ENCODE assay signal across 14 mouse cellular contexts in the genomic region with DNA sequence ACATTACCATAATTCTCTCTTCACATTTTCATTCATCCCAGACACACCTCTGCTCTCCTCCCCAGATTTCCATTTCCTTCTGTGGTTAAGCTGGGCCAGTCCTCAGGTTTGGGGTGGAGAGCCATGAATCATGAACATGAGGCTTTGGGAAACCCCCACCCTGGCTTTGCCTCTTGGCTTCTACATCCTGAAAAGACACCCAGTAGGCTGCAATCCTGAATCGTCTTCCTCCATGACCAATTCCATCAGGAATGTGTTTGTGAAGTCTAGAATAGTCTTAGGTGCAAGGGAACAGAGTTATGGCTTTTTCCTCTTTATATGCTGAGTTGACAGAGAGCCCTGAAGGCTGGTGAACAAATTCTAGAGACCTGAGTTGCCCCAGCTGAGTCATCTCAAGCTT.
"Had no signal": no experiment of that assay in that cellular context is flagged by ENCODE, and none has a peak within 500 bp of the region (broad histone marks: within the 10 kb centered on the region; RNA-seq: fewer than 3 reads in every experiment).

No protein-coding gene starts in this region.

- ATAC-seq: midbrain, embryonic 13.5 days; midbrain, embryonic 15.5 days had no signal

- H3K9ac ChIP-seq: lung, embryonic 14.5 days; midbrain, embryonic 13.5 days; midbrain, embryonic 15.5 days; neural tube, embryonic 12.5 days; stomach, embryonic 15.5 days had no signal

- H3K27ac ChIP-seq: midbrain, embryonic 13.5 days; midbrain, embryonic 15.5 days; neural tube, embryonic 12.5 days; stomach, embryonic 15.5 days; stomach, postnatal 0 days had no signal

- H3K27me3 ChIP-seq: midbrain, embryonic 13.5 days; midbrain, embryonic 15.5 days; neural tube, embryonic 12.5 days; stomach, embryonic 15.5 days had no signal

- H3K4me1 ChIP-seq: midbrain, embryonic 13.5 days; midbrain, embryonic 15.5 days; neural tube, embryonic 12.5 days; stomach, embryonic 15.5 days had no signal

- H3K4me2 ChIP-seq: lung, embryonic 14.5 days; midbrain, embryonic 11.5 days; midbrain, embryonic 13.5 days; midbrain, embryonic 15.5 days; neural tube, embryonic 12.5 days; stomach, embryonic 15.5 days had no signal

- H3K4me3 ChIP-seq: megakaryocyte, embryonic 14.5 days; midbrain, embryonic 13.5 days; midbrain, embryonic 15.5 days; neural tube, embryonic 12.5 days; stomach, embryonic 15.5 days had no signal

- H3K36me3 ChIP-seq: midbrain, embryonic 13.5 days; midbrain, embryonic 15.5 days; neural tube, embryonic 12.5 days; stomach, embryonic 15.5 days had no signal

- DNase-seq: lung, adult 18-20 months; lung, embryonic 14.5 days; lung, postnatal 10 days; lung, postnatal 4 days; right cerebral cortex, postnatal 14 days; thymus, postnatal 14 days; thymus, postnatal 36 days had no signal

- H3K9me3 ChIP-seq: midbrain, embryonic 15.5 days; stomach, embryonic 15.5 days had no signal
